Mouse (Mus musculus) midbrain, embryonic 16.5 days (tissue): ENCODE results near the gene Cabin1. TPM values are rescaled to one million over a fixed set of nuclear protein-coding genes. Genes with fewer than 3 reads are reported as not detected.

ENCODE experiments used
- ATAC-seq: fragments of 200-750 bp; cut with Nextera tagmentation; 2 replicates; pipeline ENCODE4 v1.8.0; 2017; ENCODE audit warnings: moderate TSS enrichment
- H3K27ac ChIP-seq: fragments of 300-500 bp; sonication (generic); 2 replicates; pipeline ENCODE4 v1.5.1; 2014; ENCODE audit warnings: mild to moderate bottlenecking, low read length, mixed read lengths
- H3K27me3 ChIP-seq: fragments of 300-500 bp; sonication (generic); 2 replicates; pipeline ENCODE4 v1.6.1; 2014; ENCODE audit warnings: low read depth, low read length, mixed read lengths; ENCODE audit not compliant: control insufficient read depth, insufficient read depth
- H3K36me3 ChIP-seq: fragments of 300-500 bp; sonication (generic); 2 replicates; pipeline ENCODE4 v1.6.1; 2014; ENCODE audit warnings: mild to moderate bottlenecking, low read length, moderate library complexity, mixed read lengths; ENCODE audit not compliant: control insufficient read depth, insufficient read depth
- H3K4me1 ChIP-seq: fragments of 300-500 bp; sonication (generic); 2 replicates; pipeline ENCODE4 v1.6.1; 2014; ENCODE audit warnings: mild to moderate bottlenecking, low read length, mixed read lengths; ENCODE audit not compliant: control insufficient read depth, insufficient read depth
- H3K4me2 ChIP-seq: fragments of 300-500 bp; sonication (generic); 2 replicates; pipeline ENCODE4 v1.6.1; 2014; ENCODE audit warnings: mild to moderate bottlenecking, low read length, mixed read lengths
- H3K4me3 ChIP-seq: fragments of 300-500 bp; sonication (generic); 2 replicates; pipeline ENCODE4 v1.5.1; 2014; ENCODE audit warnings: low read depth, mild to moderate bottlenecking, low read length, moderate library complexity, mixed read lengths
- H3K9ac ChIP-seq: fragments of 300-500 bp; sonication (generic); 2 replicates; pipeline ENCODE4 v1.6.1; 2014; ENCODE audit warnings: low read depth, low read length, mixed read lengths
- H3K9me3 ChIP-seq: fragments of 300-500 bp; sonication (generic); replicated peaks from 2 replicates; pipeline ENCODE4 v1.6.1; 2014; ENCODE audit warnings: mild to moderate bottlenecking, low read length, mixed read lengths; ENCODE audit not compliant: control insufficient read depth, poor library complexity, severe bottlenecking
- WGBS: fragments of 180-500 bp; shearing (Covaris S2); extraction: QIAGEN DNeasy Blood & Tissue Kit; methylation state at CpG from one replicate; pipeline ENCODE4 v1.1.7; 2014; 5-methylcytosine and 5-hydroxymethylcytosine counted together
- polyA plus RNA-seq: library from polyadenylated mRNA; unstranded; fragments of >200 nt; fragmentation: Nextera tagmentation; extraction: Ambion mirVana; gene quantifications from 2 replicates; pipeline ENCODE4 v1.2.1, GENCODE M21; 2015

The Cabin1 gene
- polyA plus RNA-seq, 1 experiment from 2014 or later: 32.7 TPM

DNA sequence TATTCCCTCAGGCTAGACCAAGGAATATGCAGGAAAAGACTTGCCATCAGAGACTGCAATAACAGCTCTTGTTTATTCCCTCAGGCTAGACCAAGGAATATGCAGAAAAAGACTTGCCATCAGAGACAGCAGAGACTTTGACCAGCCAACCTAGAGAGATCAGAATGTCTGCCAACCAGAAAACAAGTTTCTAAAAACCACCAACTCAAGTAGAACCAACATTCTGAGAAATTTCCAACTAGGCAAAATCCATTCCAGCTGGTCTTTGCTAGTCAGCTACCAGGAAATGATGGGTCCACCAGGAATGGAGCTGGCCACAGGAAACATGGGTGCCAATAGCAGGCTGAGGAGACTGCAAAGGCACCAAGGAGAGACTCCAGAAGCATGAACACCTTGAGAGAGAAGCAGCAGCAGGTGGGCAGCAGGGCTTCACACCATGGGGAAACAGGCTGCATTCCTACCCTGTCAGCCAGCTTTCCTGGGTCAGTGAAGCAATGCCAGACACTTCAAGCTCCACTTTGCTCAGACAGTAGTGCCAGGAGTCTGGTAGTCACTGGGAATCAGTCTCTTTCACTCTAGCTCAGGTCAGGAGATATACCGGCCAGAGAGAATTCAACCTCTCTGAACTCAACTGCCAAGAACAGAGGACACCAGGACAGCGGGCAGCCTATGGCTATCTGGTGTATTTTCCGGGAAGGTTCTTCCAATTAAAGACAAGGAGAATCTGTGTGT is 56.1 kb downstream of the Cabin1 start:
- Histone ChIP-seq H3K27ac (no peak overlapping the region), H3K9me3 (no peaks in the 10 kb centered on the region), H3K27me3 (no peaks in the 10 kb centered on the region), H3K4me2 (no peak overlapping the region), H3K4me1 (peaks cover 11% of the 10 kb centered on the region), H3K9ac (no peak overlapping the region), H3K36me3 (peaks cover 3% of the 10 kb centered on the region), H3K4me3 (no peak overlapping the region)
- 82% methylated on average over 3 of the region's 3 CpGs for WGBS
- ATAC-seq: no peak

DNA sequence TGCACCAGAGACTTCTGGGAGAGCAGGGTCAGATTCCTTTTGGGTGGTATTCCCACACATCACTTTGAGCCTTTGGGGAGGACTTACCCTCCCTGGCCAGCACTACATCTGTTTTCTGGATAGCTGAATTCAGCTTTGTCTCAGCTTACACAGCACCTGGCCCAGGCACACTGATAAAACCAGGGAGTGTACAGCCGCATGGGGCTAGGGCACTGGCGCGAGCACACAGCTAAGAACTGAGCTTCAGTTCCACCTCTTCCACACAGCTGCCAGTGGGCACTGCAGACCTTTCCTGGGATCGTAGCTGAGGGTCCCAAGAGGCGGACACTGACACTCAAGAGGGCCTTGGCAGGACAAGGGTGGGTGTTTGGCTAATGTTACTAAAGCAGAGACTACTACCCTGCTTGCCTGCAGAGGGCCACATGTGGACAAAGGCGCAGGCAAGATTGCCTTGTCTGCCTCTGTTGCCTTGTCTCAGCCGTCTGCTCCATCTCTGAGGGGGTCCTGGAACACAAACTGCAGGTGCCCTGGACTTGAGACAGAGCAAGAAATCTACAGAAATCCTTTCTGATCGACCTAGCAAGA is 57.4 kb downstream of the Cabin1 start:
- no peaks in the 10 kb centered on the region for H3K9me3 ChIP-seq
- 79% methylated on average over 8 of the region's 8 CpGs for WGBS
- H3K4me3 ChIP-seq: no peak overlapping the region
- ATAC-seq: no peak
- no peak overlapping the region for H3K9ac ChIP-seq
- H3K4me1 ChIP-seq: peaks cover 11% of the 10 kb centered on the region
- H3K27ac ChIP-seq: no peak overlapping the region
- H3K36me3 ChIP-seq: no peaks in the 10 kb centered on the region; the same call in 1 of the 2 replicates
- H3K4me2 ChIP-seq: no peak overlapping the region
- H3K27me3 ChIP-seq: no peaks in the 10 kb centered on the region

DNA sequence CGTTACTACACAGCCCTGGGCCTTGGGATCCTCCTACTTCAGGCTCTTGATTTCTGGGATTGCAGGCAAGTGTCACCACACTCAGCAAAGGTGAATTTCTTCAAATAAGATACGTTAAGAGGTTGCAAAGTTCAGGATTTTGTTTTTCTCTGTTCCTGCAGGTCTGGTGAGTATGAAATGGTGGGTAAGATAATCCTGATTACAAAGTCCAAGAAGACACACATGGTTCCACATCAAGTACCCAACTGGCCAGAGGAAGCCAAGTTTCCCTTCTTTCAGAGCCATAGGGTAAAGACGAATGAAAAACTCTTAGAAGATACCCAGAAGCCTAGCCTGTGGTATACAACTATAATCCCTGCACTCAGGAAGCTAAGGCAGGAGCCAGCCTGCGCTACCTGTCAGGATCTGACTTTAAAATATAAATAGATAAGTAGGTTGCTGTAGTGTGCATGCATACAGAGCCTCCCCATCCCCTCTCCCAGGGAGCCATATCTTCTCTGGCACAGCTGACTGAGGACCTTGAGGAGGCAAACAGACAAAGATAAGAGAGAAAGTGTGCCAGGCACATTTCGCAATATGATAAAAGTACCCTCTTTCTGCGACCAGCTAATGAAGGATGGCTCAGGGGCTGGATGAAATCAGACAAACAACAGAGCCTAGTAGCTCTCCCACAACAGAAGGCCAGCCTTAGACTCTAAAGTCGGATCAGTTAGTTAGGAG is 58.3 kb downstream of the Cabin1 start:
- Histone ChIP-seq H3K9me3 (no peaks in the 10 kb centered on the region), H3K27me3 (no peaks in the 10 kb centered on the region), H3K4me3 (no peak overlapping the region), H3K9ac (no peak overlapping the region), H3K27ac (no peak overlapping the region), H3K4me1 (peaks cover 11% of the 10 kb centered on the region), H3K36me3 (no peaks in the 10 kb centered on the region; the same call in 1 of the 2 replicates), H3K4me2 (no peak overlapping the region)
- no peak for ATAC-seq
- WGBS: 73% methylated on average over 7 of the region's 7 CpGs

DNA sequence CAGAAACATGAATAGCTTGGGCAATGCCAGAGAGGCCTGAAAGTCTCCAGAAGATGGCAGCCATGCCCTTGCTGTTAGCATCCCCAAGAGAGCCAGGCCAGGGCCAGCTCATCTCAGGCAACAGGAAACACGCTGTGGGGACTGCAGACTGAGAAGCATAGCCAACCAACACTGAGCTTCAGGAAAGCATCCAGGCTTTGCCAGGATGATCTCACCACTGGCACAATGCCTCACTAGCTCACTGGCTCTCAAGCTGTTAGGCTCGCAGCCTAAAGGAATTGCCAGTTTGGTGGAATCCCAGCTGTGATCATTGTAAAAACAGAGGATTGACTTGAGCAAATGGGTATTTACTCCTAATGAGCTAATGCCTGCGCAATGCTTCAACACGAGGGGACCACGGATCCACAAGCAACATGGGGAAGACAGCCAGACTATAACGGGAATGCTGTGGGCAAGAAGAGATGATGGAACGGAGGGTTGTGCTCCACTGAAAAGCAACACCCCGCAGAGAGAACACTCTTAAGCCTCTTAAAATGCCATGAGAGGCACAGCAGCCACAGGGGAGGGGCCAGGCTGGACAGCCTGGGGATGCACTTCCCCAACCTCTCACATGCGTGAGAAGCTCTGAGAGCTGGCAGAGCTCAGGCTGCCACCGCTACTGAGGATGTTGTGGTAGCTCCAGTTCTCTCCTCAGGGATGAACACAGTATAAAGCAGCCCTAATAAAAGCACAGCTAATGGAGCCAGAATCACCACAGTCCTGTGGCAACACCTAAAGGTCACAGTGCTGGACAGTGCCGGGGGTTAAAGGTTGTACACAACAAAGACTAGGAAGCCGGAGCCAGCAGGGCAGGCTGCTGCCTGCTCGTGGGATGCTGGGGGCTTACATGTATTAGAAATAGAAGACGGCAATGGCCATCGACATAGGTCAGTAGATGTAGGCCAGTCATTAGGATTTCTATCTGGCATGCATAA is 59.6 kb downstream of the Cabin1 start:
- Histone ChIP-seq H3K36me3 (peaks cover 1% of the 10 kb centered on the region; the same call in 1 of the 2 replicates), H3K27me3 (no peaks in the 10 kb centered on the region), H3K9me3 (no peaks in the 10 kb centered on the region), H3K4me2 (no peak overlapping the region), H3K4me1 (peaks cover 11% of the 10 kb centered on the region), H3K27ac (peak overlapping the region; percentile 51), H3K9ac (peak overlapping the region; percentile 22; the same call in 1 of the 2 replicates), H3K4me3 (no peak overlapping the region)
- ATAC-seq: peak; percentile 89
- 25% methylated on average over 15 of the region's 15 CpGs for WGBS

DNA sequence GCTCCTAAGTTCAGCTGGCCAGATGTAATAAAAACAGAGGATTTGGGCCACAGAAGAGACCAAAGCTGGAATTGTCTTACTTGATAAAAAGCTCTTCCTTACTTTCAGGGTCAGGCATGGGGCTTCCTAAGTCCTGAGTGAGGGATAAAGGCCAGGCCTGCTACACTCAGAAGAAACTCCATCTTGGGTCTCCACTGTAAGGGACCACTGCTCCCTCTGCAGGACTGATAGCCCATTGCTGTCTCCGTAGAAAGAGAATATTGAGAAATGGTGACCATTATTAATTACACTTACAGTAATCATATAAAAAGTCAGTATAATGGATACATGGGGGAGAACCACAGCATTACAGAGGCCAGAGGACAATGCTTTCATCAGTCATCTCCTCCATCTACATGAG is 60.6 kb downstream of the Cabin1 start:
- no peaks in the 10 kb centered on the region for H3K9me3 ChIP-seq
- peaks cover 11% of the 10 kb centered on the region for H3K4me1 ChIP-seq
- no peak for ATAC-seq
- no peak overlapping the region for H3K4me2 ChIP-seq
- no peak overlapping the region for H3K9ac ChIP-seq
- H3K27ac ChIP-seq: peak overlapping the region; percentile 51; the same call in 1 of the 2 replicates
- 73% methylated on average over 1 of the region's 1 CpGs for WGBS
- no peak overlapping the region for H3K4me3 ChIP-seq
- H3K36me3 ChIP-seq: peaks cover 2% of the 10 kb centered on the region; the same call in 1 of the 2 replicates
- H3K27me3 ChIP-seq: no peaks in the 10 kb centered on the region

DNA sequence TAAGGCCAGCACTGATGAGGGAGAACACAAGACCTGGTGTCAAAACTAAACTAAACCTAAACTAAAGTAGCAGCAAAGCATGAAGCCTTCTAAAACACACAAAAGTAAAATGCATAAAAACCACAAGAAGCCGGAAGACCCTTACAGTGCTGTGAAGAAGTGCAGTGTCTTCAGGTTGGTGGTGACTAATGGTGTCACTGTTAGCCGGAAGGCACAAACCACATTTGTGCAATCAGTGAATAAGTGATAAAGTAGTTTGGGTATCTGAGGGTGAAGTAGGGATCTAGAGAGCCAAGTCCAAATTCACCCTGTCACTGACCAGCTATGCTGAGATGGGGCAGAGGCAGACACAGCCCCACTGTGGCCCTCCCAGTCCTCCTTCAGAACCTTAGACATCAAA is 61.6 kb downstream of the Cabin1 start:
- ATAC-seq: no peak
- no peaks in the 10 kb centered on the region for H3K27me3 ChIP-seq
- no peak overlapping the region for H3K4me3 ChIP-seq
- no peak overlapping the region for H3K9ac ChIP-seq
- no peak overlapping the region for H3K4me2 ChIP-seq
- H3K4me1 ChIP-seq: peaks cover 11% of the 10 kb centered on the region
- 89% methylated on average over 2 of the region's 2 CpGs for WGBS
- 0 out of 2 replicates have a peak, but pooled peaks cover 2% of the 10 kb centered on the region for H3K36me3 ChIP-seq
- no peaks in the 10 kb centered on the region for H3K9me3 ChIP-seq
- no peak overlapping the region for H3K27ac ChIP-seq

DNA sequence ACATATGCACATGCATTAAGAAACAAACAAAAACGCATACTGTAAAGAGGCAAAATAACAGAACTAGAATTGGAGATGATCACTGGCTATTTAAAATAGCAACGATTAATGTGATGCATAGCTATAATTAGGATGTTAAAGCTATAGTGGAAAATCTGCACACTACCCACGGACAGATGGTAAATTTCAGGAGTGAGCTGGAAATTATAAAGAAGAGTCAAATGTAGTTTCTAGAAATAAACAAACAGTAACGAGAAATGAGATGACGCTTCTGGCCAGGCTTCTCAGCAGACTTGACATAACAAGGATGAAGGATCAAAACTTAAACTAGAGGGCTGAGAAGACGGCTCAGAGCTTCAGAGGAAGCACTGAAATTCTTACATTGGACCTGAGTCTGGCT is 62.9 kb downstream of the Cabin1 start:
- no peak overlapping the region for H3K9ac ChIP-seq
- H3K36me3 ChIP-seq: 0 out of 2 replicates have a peak, but pooled peaks cover 2% of the 10 kb centered on the region
- 92% methylated on average over 6 of the region's 6 CpGs for WGBS
- H3K4me2 ChIP-seq: no peak overlapping the region
- peaks cover 11% of the 10 kb centered on the region for H3K4me1 ChIP-seq
- no peaks in the 10 kb centered on the region for H3K9me3 ChIP-seq
- no peaks in the 10 kb centered on the region for H3K27me3 ChIP-seq
- ATAC-seq: no peak
- H3K27ac ChIP-seq: no peak overlapping the region
- no peak overlapping the region for H3K4me3 ChIP-seq

DNA sequence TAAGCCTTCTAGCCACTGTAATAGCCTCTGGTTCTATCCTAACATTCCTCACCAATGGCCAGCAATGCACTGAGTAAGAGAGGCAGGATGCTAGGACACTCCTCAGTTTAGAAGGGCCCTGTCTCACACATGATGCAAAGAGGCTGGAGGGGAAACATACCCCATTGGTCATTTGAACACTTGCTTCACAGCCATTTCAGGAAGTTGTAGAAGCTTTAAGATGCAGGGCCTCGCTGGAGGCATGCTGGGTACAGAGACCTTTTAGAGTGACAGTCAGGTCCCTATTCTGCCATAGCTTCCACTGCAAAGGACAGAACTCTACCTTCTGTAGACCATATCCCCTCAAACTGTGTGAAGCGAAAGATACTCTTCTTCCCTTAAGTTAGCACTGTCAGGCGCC is 66.4 kb downstream of the Cabin1 start:
- H3K36me3 ChIP-seq: peaks cover 4% of the 10 kb centered on the region; the same call in 1 of the 2 replicates
- no peaks in the 10 kb centered on the region for H3K9me3 ChIP-seq
- H3K27ac ChIP-seq: no peak overlapping the region
- H3K4me1 ChIP-seq: no peaks in the 10 kb centered on the region
- H3K4me3 ChIP-seq: no peak overlapping the region
- H3K27me3 ChIP-seq: no peaks in the 10 kb centered on the region
- 90% methylated on average over 3 of the region's 3 CpGs for WGBS
- no peak for ATAC-seq
- no peak overlapping the region for H3K9ac ChIP-seq
- no peak overlapping the region for H3K4me2 ChIP-seq
